Mouse (Mus musculus) embryo, embryonic 11 days (tissue): ENCODE results near the gene Gramd4.
A peak's percentile ranks its signal among the peaks of the same experiment; 100 is the strongest.

ENCODE experiments used
- DNase-seq: peaks from one replicate; pipeline ENCODE4 v3.0.0-alpha.2; 2015

Gene Gramd4

DNA sequence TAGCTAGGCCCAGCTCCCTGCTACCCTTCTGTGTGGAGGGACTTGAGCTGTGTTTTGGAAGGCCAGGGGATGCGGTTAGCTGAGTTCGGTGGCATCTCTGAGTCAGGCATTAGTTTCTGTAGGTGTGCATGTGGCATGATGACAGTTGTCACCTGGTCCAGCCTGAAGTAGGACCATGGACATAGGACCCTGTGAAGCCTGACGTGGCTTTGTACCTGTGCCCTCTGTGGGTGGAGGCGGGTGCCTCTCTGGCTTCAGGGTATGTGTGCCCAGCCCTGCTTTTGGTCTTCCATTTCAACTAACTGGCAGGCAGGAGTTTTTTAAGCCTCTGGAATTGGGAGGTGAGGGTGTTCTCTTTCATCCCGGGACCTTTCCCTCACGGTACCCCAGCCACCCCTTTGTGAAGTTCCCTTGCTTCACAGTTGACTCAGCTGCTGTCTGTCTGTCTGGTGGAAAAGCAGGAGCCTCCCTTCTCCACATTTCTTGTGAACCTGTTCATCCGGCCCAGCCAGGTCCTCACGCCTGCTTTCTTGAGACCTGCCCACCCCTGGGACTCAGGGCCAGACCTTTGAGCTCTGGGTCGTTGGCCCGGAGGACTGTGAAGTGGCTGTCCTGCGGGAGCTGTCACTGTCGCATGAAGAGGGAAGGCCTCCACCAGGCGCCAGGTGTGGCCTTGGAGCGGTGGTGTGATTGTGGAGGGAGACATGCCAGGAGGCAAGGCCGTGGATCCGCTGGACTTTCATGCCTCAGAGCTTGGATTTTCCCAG lies 16.9 kb downstream of the Gramd4 start:
- no peak for DNase-seq

DNA sequence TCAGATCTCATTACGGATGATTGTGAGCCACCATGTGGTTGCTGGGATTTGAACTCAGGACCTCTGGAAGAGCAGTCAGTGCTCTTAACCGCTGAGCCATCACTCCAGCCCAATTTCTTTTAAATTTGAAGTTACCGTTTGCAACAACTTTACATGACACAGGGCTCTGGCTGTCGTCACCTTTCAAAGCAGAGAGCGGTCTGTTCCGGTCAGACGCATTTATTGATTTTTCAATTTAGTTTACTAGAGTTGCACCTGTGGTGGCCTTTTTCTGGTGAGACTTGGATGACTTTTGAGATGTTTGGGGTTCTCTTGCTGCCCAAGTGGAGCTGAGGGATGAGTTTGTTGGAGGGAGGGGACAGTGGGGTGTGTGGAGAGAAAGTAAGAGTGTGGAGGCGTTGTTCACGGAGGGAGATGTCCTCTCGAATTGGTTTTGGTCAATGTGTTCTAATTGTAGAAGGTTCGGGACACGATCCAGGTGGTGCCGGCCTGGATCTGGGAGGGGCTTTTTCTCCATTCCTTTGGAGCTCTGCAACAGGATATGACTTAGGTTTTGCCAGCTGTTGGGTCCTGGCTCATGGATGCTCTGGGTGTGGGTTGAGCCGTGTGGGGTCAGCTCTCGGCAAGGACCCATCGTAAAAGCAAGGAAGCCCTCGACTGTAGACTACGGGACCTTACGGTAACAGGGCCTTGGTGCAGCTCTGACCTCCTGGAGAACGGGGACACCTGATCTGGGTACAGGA lies 18.0 kb downstream of the Gramd4 start:
- no peak for DNase-seq

DNA sequence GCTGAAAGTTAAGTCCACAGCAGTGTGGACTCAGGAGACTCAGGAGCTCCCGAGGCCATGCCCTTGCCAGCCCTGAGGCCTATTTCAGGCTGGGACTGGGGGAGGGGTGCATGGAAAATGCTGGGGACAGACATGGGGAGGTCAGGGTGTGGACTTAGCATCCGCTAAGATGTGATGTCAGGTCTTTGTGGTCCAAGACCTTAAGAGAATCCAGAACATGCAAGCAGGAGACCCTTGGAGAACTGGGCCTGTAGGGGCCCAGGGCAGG lies 18.5 kb downstream of the Gramd4 start:
- DNase-seq: no peak

DNA sequence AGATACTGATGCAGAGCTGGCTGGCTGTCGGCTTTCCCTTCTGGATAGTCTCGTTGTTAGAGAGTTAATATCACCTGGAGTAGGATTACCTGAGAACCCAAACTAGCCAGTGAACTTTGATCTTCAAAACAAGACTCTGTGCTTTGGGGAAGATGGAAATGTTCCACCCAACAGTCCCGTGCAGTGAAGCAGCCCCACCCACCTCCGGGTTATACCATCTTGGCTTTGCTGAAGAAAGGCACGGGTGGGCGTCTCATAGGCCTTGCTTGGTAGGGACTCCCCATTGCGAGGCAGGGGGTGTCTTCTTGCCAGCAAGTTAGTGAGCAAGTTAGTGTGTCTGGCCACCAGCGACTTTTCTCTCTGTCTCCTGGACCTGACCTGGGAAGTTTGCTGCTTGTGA lies 18.9 kb downstream of the Gramd4 start:
- no peak for DNase-seq

DNA sequence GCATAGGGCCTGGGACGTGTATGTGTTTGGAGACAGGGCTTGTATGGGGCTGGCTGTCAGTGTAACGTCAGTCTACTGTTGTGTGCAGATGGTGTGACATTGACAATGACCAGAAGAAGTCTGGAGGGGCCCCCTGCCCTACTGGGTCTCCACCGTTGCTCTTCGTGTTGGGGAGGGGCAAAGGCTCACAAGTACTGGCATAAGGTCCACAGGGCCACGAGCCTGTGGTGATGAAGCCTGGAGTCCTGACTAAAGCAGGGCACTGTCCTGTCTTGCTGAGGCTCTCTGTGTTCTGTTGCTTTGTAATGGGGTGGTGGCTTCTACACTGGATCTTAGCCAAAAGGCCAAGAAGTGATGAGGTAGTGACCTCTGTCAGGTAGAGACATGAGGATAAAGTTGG lies 20.4 kb downstream of the Gramd4 start:
- DNase-seq: no peak

DNA sequence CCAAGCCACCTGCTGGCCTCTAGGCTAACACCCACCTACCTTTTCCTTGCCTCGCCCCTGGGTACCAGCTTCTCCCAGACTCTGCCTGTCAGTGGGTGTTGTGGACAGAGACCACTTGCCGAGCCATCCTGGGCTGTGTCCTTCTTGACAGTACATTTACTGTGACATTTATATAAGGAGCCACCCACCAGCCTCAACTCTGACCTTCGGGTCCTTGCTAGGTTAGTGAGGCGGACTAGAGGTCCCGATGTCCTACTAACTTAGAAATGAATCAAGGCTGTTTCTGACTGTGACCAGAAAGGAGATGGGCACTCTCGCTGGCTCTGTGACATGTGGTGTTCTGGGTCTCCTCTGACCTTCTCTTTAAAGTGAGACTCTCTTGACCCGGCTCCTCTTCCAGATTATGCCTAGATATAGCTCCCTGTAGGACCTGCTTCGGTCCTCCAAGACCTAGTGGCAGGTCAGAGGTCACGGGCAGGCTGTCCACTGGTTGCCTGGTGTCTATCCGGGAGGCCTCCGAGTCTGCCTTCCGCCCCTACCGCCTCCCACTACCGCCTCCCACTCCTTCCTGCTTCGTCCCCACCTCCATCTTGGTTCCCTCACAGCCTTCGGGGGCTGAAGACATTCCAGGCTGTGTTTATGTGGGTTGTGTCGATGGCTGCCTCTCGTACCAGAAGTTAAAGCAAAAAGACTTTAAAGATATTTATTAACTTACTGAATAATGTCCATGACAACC lies 21.2 kb downstream of the Gramd4 start:
- no peak for DNase-seq

DNA sequence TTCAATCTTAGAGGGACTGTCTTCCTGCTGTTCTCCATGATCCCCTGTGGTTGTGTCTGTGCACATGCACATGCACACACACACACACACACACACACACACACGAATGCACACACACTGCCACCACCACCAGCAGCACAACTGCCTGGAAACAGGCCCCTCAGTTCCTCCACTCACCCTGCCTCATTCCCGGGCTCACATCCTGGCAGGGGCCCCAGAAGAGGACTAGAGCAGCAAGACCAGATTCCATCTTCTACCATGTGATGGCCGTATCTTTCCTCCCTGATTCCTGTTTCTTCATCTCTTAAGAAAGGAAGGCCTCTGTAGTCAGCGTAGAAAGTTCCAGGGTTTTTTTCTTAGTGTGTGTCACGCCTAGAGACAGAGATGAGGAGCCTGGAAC lies 22.0 kb downstream of the Gramd4 start:
- no peak for DNase-seq

DNA sequence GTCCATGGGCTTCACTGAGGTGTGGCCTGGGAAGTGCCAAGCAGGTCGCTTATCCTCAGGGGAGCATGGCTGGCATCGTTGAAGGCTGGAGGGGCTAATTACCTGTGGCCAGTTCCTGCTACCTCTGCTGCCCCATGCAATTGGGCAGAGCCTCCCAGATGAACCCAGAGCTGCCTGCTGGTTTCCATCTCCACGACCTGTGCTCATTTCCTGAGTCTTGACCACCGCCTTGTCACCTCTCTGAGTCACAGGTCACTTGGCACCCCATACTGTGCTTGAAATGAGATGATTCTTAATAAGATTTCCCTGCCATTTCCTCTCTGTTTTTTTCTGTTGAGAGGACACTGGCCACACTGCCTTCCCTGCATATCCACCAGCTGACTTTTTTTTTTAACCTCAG lies 22.4 kb downstream of the Gramd4 start:
- DNase-seq: no peak

DNA sequence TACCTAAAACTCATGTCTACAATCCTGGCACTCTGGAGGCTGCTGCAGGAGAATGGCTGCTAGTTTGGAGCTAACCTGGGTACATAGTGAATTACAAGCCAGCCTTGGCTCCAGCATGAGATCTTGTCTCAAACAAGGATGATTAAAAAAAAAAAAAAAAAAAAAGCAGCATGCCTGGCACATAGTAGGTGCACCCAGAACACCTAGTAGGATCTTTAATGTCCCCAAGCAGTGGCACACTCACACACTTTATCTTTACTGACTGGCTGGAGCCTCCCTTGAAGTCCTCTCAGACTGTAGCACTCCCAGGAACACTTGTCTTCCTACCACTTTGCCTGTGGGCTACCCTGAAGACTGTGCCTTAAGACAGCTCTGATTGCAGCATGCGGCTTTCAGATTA lies 22.9 kb downstream of the Gramd4 start:
- DNase-seq: no peak

DNA sequence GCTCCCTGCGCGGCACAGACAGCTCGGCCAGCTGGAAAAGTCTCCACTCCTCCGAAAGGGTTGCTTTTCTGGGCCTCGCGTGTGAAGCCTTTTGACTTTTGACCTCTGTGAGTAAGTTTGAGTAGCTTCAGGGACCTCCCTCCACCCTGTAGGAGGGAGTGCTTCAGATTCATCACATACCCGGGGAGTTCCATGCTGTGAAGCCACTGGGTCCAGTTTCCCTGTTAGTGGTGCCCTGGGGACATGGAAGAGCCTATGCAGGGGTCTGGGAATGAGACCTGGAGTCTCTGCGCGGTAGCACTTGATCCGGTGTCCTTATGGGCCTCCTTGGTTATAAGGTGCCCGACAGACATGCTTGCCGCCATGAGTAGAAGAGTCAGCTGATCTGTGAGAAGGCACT lies 24.2 kb downstream of the Gramd4 start:
- peak; percentile 39 for DNase-seq

DNA sequence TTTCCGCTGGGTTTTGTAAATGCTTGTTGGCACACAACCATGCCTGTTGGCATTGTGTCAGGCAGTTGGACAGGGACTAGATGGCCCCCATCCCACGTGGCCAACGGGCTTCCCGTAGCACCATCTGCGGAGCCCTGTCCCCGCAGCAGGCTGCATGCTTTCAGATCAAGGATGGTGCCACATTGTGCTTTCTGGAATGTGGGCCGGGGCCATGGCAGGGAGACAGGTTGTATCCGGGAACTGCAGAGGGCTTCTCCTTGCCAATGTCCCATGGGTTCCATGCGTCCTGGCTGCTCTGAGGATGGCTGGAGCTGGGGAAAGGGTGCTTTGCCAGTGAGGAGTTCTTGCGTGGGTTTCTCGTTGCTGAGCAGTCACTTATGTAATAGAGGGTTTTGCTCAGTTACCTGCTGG lies 25.1 kb downstream of the Gramd4 start:
- no peak for DNase-seq

DNA sequence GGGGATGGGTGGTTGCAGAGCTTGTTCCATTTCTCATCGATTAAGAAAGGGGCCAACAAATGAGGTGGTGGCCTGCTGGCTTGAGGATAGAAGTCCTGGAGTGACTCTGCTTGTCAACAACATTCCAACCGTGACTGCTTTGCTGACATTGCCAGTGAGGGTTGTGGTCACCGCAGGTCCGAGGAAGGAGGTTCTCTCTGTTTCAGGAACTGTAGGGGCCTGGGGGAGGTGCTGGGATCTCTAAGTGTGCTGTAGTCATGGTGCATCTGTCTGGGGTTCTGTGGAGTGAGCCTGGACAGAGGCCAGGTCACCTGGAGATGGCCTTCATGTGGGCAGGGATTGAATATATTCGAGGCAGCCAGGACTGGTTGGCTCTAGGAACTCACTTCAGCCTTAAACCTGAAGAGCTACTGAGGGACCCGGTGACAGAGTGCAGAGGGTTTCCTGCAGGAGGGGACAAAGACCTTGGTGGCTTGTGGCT lies 25.8 kb downstream of the Gramd4 start:
- DNase-seq: no peak

DNA sequence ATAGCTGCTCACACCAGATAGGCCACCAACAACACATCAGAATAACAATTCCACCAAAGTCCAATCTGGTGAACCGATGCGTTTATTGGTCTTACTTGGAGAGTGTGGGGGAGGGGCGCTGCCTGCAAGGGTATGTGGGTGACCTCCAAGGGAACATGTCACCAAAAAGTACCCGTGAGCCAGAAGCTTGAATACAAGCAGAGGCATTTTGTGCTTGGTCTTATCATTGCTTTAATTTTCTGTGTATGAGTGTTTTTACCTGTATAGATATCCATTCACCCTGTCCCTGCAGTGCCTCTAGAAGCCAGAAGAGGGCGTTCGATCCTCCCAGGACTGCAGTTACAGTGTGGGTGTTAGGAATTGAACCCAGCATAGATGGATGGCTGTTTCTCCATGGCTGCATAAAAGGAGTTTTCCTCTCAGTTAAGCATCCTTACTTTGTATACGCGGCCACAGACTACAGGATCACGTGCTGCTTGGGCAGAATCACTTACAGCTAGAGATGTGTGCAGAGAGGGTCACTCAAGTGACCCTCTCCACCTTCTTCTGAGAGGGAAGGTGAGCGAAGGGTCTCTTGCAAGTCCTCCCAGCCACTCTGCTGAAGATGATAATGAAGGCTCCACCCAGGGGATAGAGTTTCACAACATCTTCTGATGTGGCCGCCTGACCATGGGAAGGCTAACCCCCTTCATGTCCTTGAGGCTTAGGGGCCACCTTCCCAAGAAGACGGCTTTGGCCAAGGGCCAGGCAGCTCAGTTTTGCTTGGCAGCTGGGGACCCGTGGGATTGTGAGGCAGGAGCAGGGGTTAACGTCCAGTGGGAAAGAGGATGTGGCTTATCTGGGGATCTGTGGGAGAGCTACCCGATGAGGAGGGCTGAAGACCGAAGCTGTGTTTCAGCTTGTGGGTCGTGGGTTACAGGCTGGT lies 28.1 kb downstream of the Gramd4 start:
- peak; percentile 37 for DNase-seq

DNA sequence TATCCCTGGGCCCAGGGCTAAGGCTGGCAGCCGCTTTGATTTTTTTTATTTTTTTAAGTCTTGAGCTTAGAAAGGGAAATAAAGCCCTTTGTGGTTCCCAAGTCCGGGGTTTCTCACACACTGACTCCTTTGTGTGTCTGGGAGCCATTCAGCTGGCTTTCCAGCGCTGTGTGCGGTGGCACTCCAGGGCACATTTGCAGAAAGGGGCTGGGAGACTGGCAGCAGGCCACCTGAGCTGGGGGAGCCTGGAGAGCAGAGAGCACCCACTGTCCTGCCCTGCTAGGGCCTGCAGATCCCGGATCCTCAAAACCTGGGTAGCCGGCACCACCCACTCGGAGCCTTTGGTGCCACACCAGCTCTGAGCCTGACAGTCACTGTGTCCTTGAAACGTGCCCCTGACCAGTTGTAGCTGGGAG lies 28.8 kb downstream of the Gramd4 start:
- DNase-seq: peak; percentile 38

DNA sequence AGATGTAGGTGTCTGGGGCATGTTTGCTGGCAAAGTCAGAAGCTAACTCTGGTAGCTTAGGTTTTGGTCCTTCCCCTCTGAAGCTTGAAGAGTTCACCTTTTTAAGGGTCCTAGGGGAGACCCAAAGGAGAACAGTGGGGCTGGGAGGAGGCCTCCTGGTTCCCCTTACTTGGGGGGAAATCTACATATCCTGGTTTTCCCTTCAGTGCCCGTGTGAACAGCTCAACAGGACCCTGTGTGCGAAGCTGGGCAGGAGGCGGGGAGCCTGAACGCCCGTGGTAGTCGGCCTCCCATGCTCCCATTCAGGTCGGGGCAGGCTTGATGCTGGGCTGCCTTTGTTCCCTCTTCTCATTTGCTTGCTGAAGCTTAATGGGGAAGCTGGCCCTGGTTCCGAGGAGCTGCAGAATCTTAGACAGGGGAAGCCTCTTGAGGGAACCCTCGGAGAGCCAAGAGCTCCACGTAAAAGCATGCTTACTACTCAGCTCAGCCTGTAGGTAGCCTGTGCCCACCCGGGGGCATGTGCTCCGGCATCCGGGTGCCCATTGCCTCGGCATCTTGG lies 30.2 kb downstream of the Gramd4 start:
- no peak for DNase-seq

DNA sequence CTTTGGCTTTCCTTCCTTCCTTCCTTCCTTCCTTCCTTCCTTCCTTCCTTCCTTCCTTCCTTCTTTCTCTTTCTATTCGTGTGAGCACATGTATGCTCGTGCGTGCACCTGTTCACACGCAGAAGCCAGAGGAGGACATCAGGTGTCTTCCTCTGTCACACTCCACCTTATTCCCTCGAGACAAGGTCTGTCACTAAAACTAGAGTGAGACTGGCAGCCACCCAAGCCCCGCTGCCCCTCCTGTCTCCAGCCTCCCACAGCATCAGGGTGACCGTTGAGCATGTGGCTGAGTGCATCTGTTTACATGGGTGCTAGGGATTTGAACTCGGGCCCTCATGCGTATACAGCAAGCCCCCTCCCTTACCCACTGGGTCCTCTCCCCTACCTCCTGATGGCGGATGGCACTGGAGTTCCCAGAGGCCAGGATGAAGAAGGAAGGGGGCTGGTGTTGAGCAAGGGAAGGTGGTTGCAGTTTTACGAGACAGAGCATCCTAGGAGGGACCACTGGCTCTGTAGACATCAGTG lies 30.8 kb downstream of the Gramd4 start:
- DNase-seq: no peak

DNA sequence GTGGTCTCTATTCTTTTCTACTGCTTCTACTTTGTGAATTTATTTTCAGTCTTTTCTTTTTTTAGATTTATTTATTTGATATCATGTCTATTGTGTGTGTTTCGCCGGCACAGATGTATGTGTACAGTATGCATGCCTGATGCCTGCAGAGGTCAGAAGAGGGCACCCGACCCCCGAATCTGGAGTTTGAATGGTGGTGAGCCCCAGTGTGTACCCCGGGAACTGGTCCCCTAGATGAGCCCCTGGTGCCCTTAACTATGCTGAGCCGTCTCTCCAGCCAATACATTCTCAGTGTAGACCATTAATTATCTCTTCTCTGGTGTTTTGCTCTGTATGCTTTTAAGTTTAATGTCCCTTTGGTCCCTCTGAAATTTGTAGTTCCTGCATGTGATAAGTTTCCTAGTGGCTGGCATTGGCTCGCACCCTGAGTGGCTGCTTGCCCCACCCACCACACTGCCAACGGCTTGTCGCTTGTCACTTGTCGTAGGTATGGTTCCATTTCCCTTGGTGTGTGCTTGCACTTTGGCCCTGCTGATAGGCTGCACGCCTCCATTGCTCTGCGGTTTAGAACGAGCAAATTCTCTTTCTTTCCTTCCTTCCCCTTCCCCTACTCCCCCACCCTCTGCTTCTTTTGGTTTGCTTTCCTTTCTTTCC lies 31.7 kb downstream of the Gramd4 start:
- DNase-seq: no peak

DNA sequence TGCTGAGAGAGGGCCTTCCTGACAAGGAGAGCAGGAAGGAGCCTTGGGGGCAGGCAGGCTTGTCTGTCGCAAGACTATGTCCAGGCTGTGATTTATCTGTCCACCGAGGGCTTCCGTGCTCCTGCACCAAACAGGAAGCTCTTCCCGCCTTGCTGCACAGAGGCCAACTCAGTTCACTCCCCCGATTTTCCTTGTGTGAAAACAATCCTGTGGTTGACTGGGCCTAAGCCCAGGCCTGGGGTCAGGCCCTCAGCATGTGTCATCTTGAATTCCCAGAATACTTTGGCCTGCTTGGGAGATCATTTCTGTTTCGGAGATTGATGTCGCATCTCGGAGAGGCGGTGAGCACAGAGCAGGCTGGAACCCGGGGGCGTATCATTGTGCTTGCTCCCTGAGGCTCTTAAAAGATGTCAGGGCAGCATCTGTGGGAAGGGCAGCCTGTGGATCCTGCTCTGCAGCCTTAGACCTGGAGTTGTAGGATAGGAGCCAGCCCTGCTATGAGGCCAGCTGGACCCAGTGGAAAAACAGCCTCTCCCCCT lies 32.6 kb downstream of the Gramd4 start:
- DNase-seq: peak; percentile 69

DNA sequence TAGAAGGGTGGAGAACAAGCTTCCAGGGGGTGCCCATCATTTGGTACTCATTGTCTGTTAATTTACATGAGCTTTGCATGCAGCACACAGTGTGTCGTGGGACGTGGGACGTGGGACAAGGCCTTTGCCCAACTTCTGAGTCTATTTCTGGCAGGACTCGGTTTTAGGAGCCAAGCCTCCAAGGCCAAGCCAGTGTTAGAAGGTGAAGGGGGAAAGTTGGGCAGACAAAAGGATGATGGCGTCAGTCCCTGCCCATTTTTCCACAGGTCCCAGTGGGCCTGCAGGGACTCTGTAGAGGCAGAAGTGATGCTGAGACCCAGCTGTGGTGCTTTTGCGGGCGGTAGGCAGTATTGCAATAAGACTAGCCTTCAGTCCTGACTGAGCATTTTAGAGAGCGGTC lies 33.1 kb downstream of the Gramd4 start:
- no peak for DNase-seq

DNA sequence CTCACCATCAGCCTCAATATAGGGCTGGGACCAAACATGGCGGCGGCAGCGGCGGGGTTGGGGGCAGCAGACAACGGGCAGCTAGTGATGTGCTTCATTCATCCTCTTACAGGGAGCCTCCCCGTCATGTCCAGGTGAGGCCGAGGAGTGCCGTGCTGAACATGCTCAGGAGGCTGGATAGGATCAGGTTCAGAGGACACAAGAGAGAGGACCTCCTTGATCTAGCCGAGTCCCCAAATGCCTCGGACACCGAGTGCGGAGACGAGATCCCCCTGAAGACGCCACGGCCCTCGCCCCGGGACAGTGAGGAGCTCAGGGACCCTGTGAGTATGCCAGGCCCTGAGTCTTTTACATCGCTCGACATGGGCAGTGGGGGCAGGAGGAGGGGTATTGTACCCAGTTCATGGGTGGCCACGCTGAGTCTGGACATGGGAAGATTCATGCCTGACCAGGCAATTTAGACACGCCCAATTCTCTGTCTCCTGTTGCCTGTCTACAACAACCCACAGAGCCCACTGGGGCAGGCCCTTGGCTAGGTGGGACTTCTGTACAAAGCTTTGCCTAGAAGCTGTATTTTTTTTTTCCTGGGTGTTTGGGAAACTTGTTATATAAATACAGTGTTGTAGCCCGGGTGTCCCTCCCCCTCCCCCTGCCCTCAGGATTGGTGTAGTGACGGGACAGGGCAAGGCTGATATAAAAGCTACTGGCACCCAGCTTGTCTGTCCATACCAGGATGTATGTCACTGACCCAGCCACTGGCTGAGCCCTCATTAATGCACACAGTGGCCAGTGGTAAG lies 33.9 kb downstream of the Gramd4 start:
- no peak for DNase-seq
